Mouse (Mus musculus): ENCODE measurements around the gene Rpl7l1. TPM values are rescaled to one million over a fixed set of nuclear protein-coding genes. Genes with fewer than 3 reads are reported as not detected.
A peak's percentile ranks its signal among the peaks of the same experiment; 100 is the strongest.
"Not testable (repeated sequence)": the region's sequence is repeated elsewhere in the genome, so short reads cannot be mapped to it uniquely, and the experiment has no call there.

The Rpl7l1 gene
- polyA plus RNA-seq, 1 experiment, result 61.6 TPM

DNA sequence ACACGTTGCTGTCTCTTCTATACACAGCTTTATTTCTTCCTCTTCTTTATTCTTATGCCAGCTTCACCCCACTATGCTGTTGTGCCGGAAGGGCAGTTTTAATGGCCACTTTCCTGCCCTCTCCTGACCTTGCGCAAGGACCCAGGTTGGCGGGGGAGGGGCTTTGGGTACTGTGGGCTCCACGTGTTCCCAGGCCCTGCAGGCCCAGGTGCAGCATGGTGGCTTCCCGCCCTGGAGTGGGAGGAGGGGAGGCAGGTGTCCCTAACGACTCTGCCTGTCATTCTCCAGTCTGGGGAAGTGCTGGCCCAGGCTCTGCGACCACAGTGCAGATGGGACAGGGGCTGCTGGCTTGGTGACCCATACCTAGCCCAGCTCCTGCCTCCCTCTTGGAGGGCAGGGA is 14.6 kb downstream of the Rpl7l1 start:
- Histone ChIP-seq H3K4me1 (ENCODE audit: control insufficient read depth, insufficient read depth, low read length) (0 out of 2 replicates have a peak, but pooled peaks cover 3% of the 10 kb centered on the region), H3K27me3 (ENCODE audit: control insufficient read depth, insufficient read depth, low read length) (no peaks in the 10 kb centered on the region), H3K27ac (ENCODE audit: insufficient read depth, low read length) (no peak overlapping the region), H3K4me3 (replicated peaks; ENCODE audit: insufficient read depth, low read depth, low read length) (no peak overlapping the region)
- no peak for DNase-seq
- no peak for TF ChIP-seq POLR2A (IDR thresholded peaks at IDR 0.05; ENCODE audit: borderline replicate concordance, insufficient read depth, low read length)
- no peak for TF ChIP-seq CTCF (IDR thresholded peaks at IDR 0.05; ENCODE audit: borderline replicate concordance, insufficient read depth, low read depth, low read length)
- 59% methylated on average over 8 of the region's 8 CpGs for WGBS

DNA sequence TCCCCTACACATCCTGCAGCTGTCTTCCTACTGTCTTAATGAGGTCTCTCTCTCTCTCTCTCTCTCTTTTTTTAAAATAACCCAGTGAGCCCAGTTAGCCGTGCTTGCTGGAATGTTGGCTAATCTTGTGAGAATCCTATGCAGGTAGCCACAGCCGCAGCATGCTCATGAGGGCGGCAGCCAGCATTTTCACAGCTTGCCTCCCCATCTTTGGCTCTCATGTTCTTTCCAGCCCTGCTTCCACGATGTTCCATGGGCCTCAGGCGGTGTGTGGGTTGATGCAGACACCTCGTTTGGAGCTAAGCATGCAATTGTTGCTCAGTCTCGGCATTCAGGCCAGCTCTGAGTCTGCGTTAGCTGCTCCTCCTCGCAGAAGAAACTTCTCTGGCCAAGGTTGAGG is 17.6 kb downstream of the Rpl7l1 start:
- WGBS, result 27% methylated on average over 9 of the region's 9 CpGs
- not testable (repeated sequence) for H3K4me1 ChIP-seq (ENCODE audit: control insufficient read depth, insufficient read depth, low read length); H3K4me3 ChIP-seq (replicated peaks; ENCODE audit: insufficient read depth, low read depth, low read length); DNase-seq; H3K27ac ChIP-seq (ENCODE audit: insufficient read depth, low read length); H3K27me3 ChIP-seq (ENCODE audit: control insufficient read depth, insufficient read depth, low read length)

DNA sequence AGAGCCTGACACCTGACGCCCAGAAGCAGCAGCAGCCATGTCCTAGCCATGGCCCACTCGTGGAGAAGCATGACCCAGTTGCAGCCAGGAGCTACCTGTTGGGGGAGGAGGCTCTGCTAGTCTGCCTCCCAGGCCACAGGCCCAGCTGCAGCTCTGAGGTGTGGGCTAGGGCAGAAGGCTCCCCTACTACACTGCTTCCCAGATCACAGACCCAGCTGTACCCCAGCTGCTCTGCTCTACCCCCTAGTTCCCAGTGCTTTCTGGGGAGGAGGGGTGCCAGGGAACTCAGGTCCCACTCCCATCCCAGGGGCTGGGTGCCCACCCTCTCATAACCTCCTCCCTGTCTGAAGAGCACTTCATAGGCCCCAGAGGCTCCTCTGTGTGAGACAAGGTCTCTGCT is 18.9 kb downstream of the Rpl7l1 start, which contains the start of gene Ptcra:
Gene Ptcra (minus strand): TSS at position 169 of the 400 bp plus-strand sequence.
- TF ChIP-seq CTCF (IDR thresholded peaks at IDR 0.05; ENCODE audit: borderline replicate concordance, insufficient read depth, low read depth, low read length), result no peak
- TF ChIP-seq POLR2A (IDR thresholded peaks at IDR 0.05; ENCODE audit: borderline replicate concordance, insufficient read depth, low read length), result no peak
- 47% methylated on average over 2 of the region's 2 CpGs for WGBS
- H3K4me1 ChIP-seq (ENCODE audit: control insufficient read depth, insufficient read depth, low read length), result no peaks in the 10 kb centered on the region
- no peak for DNase-seq
- no peak within 1 kb of the TSS for H3K27ac ChIP-seq (ENCODE audit: insufficient read depth, low read length)
- no peak within 1 kb of the TSS for H3K4me3 ChIP-seq (replicated peaks; ENCODE audit: insufficient read depth, low read depth, low read length)
- no peaks in the 10 kb centered on the region for H3K27me3 ChIP-seq (ENCODE audit: control insufficient read depth, insufficient read depth, low read length)

DNA sequence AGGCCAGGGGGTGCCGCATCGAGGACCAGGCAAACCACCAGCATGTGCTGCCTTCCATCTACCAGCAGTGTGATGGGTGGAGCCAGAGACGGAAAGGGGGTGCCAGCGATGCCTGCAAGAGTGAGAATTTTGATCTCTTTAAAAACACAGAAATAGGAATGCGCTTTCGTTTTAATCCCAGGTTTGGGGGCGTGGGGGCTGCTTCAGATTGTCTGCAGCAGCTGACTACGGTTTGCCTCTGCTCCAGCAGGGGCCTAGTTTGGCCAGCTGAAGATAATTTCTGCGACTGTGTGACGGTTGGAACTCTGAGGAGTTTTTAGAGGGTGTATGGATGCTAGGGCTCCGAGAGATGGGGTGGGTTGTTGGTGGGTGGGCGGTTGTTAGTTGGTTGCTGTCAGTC is 23.7 kb downstream of the Rpl7l1 start:
- H3K4me1 ChIP-seq (ENCODE audit: control insufficient read depth, insufficient read depth, low read length), result no peaks in the 10 kb centered on the region
- H3K27ac ChIP-seq (ENCODE audit: insufficient read depth, low read length), result no peak overlapping the region
- H3K27me3 ChIP-seq (ENCODE audit: control insufficient read depth, insufficient read depth, low read length), result no peaks in the 10 kb centered on the region
- WGBS, result 73% methylated on average over 12 of the region's 12 CpGs
- no peak for DNase-seq
- H3K4me3 ChIP-seq (replicated peaks; ENCODE audit: insufficient read depth, low read depth, low read length), result no peak overlapping the region
- TF ChIP-seq CTCF (IDR thresholded peaks at IDR 0.05; ENCODE audit: borderline replicate concordance, insufficient read depth, low read depth, low read length) (no peak), POLR2A (IDR thresholded peaks at IDR 0.05; ENCODE audit: borderline replicate concordance, insufficient read depth, low read length) (no peak)

DNA sequence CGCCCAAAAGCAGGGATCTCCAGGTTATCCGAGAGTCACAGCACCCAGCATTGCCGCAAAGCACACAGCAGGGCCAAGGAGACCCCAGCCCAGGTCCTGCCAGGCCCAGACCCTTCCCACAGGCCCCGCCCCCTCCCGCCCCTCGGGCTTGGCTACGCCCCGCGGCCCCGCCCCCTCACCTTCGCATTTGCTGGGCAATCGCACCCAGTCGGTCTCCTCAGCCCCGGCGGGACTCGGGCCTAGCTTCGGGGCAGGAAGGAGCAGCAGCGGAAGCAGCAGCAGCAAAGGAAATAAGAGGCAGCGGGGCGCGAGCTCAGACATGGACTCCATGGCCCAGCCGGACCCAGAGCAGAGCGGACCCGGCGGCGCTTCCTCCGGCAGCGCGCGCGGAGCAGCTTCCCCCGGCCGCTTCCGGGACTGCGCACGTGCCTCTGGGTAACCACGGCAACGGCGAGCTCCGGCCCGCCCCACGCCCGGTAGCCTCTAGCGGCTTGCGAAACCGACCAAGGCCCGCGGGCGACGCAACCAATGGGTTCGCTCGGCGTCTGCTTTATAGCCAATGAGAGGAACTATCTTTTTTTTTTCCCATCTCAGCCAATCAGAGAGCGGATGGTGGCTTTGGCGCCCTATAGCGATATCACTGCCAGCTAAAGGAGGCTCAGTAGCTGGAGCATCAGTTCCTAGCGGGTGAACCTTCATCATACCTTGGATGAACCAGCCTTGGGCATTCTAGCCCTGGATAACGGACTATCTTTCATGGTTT is 30.5 kb downstream of the Rpl7l1 start, which contains the start of gene Cnpy3:
Gene Cnpy3 (minus strand): TSS at position 421 of the 763 bp plus-strand sequence.
- peak; percentile 97 to 100 for DNase-seq
- TF ChIP-seq CTCF (IDR thresholded peaks at IDR 0.05; ENCODE audit: borderline replicate concordance, insufficient read depth, low read depth, low read length) (no peak), POLR2A (IDR thresholded peaks at IDR 0.05; ENCODE audit: borderline replicate concordance, insufficient read depth, low read length) (peak; percentile 78; the same call in 1 of the 2 replicates)
- 1% methylated on average over 58 of the region's 58 CpGs for WGBS
- H3K27ac ChIP-seq (ENCODE audit: insufficient read depth, low read length), result peak within 1 kb of the TSS; percentile 40
- H3K4me1 ChIP-seq (ENCODE audit: control insufficient read depth, insufficient read depth, low read length), result 0 out of 2 replicates have a peak, but pooled peaks cover 4% of the 10 kb centered on the region
- peak within 1 kb of the TSS; percentile 58 for H3K4me3 ChIP-seq (replicated peaks; ENCODE audit: insufficient read depth, low read depth, low read length)
- H3K27me3 ChIP-seq (ENCODE audit: control insufficient read depth, insufficient read depth, low read length), result no peaks in the 10 kb centered on the region

DNA sequence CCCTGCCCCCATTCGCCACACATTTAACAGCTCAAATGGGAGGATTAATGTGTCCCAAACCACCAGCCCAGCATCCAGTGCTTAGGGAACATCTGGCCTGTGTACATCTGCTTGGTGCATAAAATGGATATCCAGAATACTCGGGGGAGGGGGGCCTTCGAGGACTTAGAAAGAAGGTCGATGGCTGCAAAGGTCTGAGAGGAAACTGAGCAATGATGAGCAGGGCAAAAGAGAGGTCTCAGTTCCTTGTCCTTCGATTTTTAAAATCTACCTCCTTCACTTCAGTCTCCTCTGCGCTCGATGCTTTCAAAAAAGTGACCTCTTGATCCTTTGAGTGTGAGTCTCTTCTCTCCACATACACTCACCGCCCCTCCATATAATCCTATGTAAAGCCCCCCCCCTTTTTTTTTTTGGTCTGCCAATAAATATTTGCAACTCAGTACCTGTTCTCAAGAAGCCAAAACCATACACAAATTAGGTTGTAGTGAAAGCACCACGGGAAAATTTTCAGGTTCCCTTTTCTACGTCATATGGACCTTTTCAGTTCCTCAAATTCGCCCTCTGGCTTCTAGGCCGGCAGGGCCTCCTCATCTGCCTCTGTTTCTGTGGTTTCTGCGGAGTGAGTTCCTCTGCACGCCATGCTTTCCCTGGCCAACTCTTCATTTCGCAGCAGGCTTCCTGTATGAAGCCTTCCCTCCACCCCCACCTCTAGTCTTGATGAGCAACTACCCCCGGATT is 31.2 kb downstream of the Rpl7l1 start:
- WGBS, result 21% methylated on average over 16 of the region's 16 CpGs
- no peak for DNase-seq
- TF ChIP-seq POLR2A (IDR thresholded peaks at IDR 0.05; ENCODE audit: borderline replicate concordance, insufficient read depth, low read length), result no peak
- no peak for TF ChIP-seq CTCF (IDR thresholded peaks at IDR 0.05; ENCODE audit: borderline replicate concordance, insufficient read depth, low read depth, low read length)

DNA sequence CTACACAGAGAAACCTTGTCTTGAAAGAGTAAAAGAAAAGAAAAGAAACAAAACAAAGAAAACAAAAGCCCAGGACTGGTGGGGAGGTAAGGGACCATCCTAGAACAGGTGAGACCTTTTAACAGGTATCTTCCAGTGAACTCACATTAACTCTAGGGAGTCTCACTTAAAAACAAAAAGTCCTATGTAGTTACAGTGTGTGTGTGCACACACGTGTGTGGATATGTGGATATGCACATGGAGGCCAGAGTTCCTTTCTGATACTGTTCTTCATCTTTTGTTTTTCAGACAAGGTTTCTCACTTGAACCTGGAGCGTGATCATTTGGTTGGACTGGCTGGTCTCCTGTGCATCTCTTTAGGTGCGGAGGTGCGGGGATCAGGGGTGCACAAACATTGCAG is 31.9 kb downstream of the Rpl7l1 start:
- no peak overlapping the region for H3K4me3 ChIP-seq (replicated peaks; ENCODE audit: insufficient read depth, low read depth, low read length)
- no peaks in the 10 kb centered on the region for H3K27me3 ChIP-seq (ENCODE audit: control insufficient read depth, insufficient read depth, low read length)
- no peak for DNase-seq
- 0 out of 2 replicates have a peak, but pooled peaks cover 4% of the 10 kb centered on the region for H3K4me1 ChIP-seq (ENCODE audit: control insufficient read depth, insufficient read depth, low read length)
- H3K27ac ChIP-seq (ENCODE audit: insufficient read depth, low read length), result no peak overlapping the region
- no peak for TF ChIP-seq POLR2A (IDR thresholded peaks at IDR 0.05; ENCODE audit: borderline replicate concordance, insufficient read depth, low read length)
- 92% methylated on average over 4 of the region's 4 CpGs for WGBS

More for the DNA sequence above, 31.2 kb downstream of the Rpl7l1 start:
- H3K4me3 ChIP-seq (replicated peaks; ENCODE audit: insufficient read depth, low read depth, low read length), result peak overlapping the region; percentile 58
- H3K4me1 ChIP-seq (ENCODE audit: control insufficient read depth, insufficient read depth, low read length), result 0 out of 2 replicates have a peak, but pooled peaks cover 4% of the 10 kb centered on the region
- no peaks in the 10 kb centered on the region for H3K27me3 ChIP-seq (ENCODE audit: control insufficient read depth, insufficient read depth, low read length)
- H3K27ac ChIP-seq (ENCODE audit: insufficient read depth, low read length), result peak overlapping the region; percentile 2; the same call in 1 of the 2 replicates

DNA sequence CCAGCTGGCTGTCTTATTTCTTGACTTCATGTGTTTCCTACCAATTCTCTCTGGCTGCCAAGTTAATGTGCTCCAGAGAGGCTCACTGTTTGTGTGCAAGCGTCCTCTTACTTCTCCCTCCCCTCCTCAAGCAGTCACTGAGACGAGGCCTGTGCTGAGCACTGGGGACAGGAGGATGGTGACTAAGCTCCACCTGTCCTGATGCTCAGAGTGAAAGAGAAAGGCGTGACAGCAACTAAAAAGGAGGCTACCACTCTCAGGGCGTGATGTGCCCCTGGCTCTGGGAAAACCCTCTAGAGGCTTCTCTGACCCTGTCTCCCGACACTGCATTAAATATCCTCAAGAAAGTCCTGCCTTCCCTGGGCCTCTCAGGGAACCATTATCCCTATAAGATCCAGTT is 33.2 kb downstream of the Rpl7l1 start:
- H3K27me3 ChIP-seq (ENCODE audit: control insufficient read depth, insufficient read depth, low read length), result no peaks in the 10 kb centered on the region
- 82% methylated on average over 5 of the region's 5 CpGs for WGBS
- DNase-seq, result no peak
- no peak overlapping the region for H3K27ac ChIP-seq (ENCODE audit: insufficient read depth, low read length)
- TF ChIP-seq POLR2A (IDR thresholded peaks at IDR 0.05; ENCODE audit: borderline replicate concordance, insufficient read depth, low read length), result no peak
- TF ChIP-seq CTCF (IDR thresholded peaks at IDR 0.05; ENCODE audit: borderline replicate concordance, insufficient read depth, low read depth, low read length), result no peak
- no peak overlapping the region for H3K4me3 ChIP-seq (replicated peaks; ENCODE audit: insufficient read depth, low read depth, low read length)
- H3K4me1 ChIP-seq (ENCODE audit: control insufficient read depth, insufficient read depth, low read length), result 0 out of 2 replicates have a peak, but pooled peaks cover 4% of the 10 kb centered on the region

Measured in cerebellum, adult 2 months (tissue).